Mouse (Mus musculus) kidney, postnatal 14 days (tissue): ENCODE results near the gene Cdc42bpb.

Experiments used
- DNase-seq: peaks from one replicate; pipeline ENCODE4 v3.0.0; 2022; ENCODE audit warnings: mixed read lengths

Cdc42bpb gene

GRCm38 (mm10) chr12:111275150-111275841 lies 102.2 kb downstream of the Cdc42bpb start:
- no peak for DNase-seq

- DNase-seq, result no peak
Observed at GRCm38 (mm10) chr12:111274447-111275149, 102.9 kb downstream of the Cdc42bpb start.

- no peak for DNase-seq
Observed at GRCm38 (mm10) chr12:111274006-111274405, 103.5 kb downstream of the Cdc42bpb start.

GRCm38 (mm10) chr12:111272420-111272819 lies 105.1 kb downstream of the Cdc42bpb start:
- DNase-seq, result peak; percentile 88

GRCm38 (mm10) chr12:111271966-111272365 lies 105.6 kb downstream of the Cdc42bpb start:
- DNase-seq, result no peak

- DNase-seq, result no peak
Observed at GRCm38 (mm10) chr12:111271406-111271805, 106.1 kb downstream of the Cdc42bpb start.

GRCm38 (mm10) chr12:111270629-111271277 lies 106.8 kb downstream of the Cdc42bpb start, which contains the start of gene Amn:
Gene Amn (plus strand): TSS chr12:111271095.
- DNase-seq, result peak; percentile 83

GRCm38 (mm10) chr12:111267673-111268325 lies 109.7 kb downstream of the Cdc42bpb start:
- DNase-seq, result no peak

GRCm38 (mm10) chr12:111266592-111266991 lies 110.9 kb downstream of the Cdc42bpb start:
- no peak for DNase-seq

- DNase-seq, result no peak
Observed at GRCm38 (mm10) chr12:111265212-111265611, 112.3 kb downstream of the Cdc42bpb start.

- DNase-seq, result no peak
Observed at GRCm38 (mm10) chr12:111263650-111264049, 113.9 kb downstream of the Cdc42bpb start.

GRCm38 (mm10) chr12:111251227-111251626 lies 126.3 kb downstream of the Cdc42bpb start:
- DNase-seq, result no peak

GRCm38 (mm10) chr12:111250116-111250515 lies 127.4 kb downstream of the Cdc42bpb start:
- DNase-seq, result no peak

GRCm38 (mm10) chr12:111249095-111249494 lies 128.4 kb downstream of the Cdc42bpb start:
- peak; percentile 24 for DNase-seq

- no peak for DNase-seq
Observed at GRCm38 (mm10) chr12:111246808-111247464, 130.6 kb downstream of the Cdc42bpb start.

GRCm38 (mm10) chr12:111245070-111245469 lies 132.4 kb downstream of the Cdc42bpb start:
- no peak for DNase-seq

GRCm38 (mm10) chr12:111243733-111244132 lies 133.8 kb downstream of the Cdc42bpb start:
- DNase-seq, result no peak
